Mouse (Mus musculus) forebrain, embryonic 11.5 days (tissue): ENCODE data around the gene Scyl1. TPM values are rescaled to one million over a fixed set of nuclear protein-coding genes. Genes with fewer than 3 reads are reported as not detected.
"Not testable (repeated sequence)": the region's sequence is repeated elsewhere in the genome, so short reads cannot be mapped to it uniquely, and the experiment has no call there.

Experiments used
- ATAC-seq: fragments of 200-750 bp; cut with Nextera tagmentation; replicated peaks from 2 replicates; pipeline ENCODE4 v1.8.0; 2017; ENCODE audit warnings: moderate TSS enrichment; ENCODE audit not compliant: low FRiP score
- DNase-seq: peaks from one replicate; pipeline ENCODE4 v3.0.0-alpha.2; 2017; ENCODE audit warnings: low spot score
- H3K27ac ChIP-seq: fragments of 300-500 bp; sonication (generic); 2 replicates; pipeline ENCODE4 v1.5.1; 2014; ENCODE audit warnings: low read depth, low read length
- H3K27me3 ChIP-seq: fragments of 300-500 bp; sonication (generic); 2 replicates; pipeline ENCODE4 v1.6.1; 2014; ENCODE audit warnings: mild to moderate bottlenecking, low read length, mixed read lengths; ENCODE audit not compliant: control insufficient read depth, insufficient read depth
- H3K36me3 ChIP-seq: fragments of 300-500 bp; sonication (generic); 2 replicates; pipeline ENCODE4 v1.6.1; 2014; ENCODE audit warnings: mild to moderate bottlenecking, low read length, moderate library complexity, mixed read lengths; ENCODE audit not compliant: control insufficient read depth, insufficient read depth
- H3K4me1 ChIP-seq: fragments of 300-500 bp; sonication (generic); replicated peaks from 2 replicates; pipeline ENCODE4 v1.6.1; 2014; ENCODE audit warnings: low read length, mixed read lengths; ENCODE audit not compliant: control insufficient read depth, insufficient read depth
- H3K4me2 ChIP-seq: fragments of 300-500 bp; sonication (generic); 2 replicates; pipeline ENCODE4 v1.6.1; 2014; ENCODE audit warnings: low read depth, mild to moderate bottlenecking, low read length, moderate library complexity, mixed read lengths; ENCODE audit not compliant: severe bottlenecking
- H3K4me3 ChIP-seq: fragments of 300-500 bp; sonication (generic); 2 replicates; pipeline ENCODE4 v1.5.1; 2014; ENCODE audit warnings: low read depth, low read length
- H3K9ac ChIP-seq: fragments of 300-500 bp; sonication (generic); 2 replicates; pipeline ENCODE4 v1.6.1; 2014; ENCODE audit warnings: low read length
- H3K9me3 ChIP-seq: fragments of 300-500 bp; sonication (generic); 2 replicates; pipeline ENCODE4 v1.6.1; 2016; ENCODE audit warnings: low read length, mixed read lengths; ENCODE audit not compliant: control insufficient read depth
- WGBS: fragments of 180-500 bp; shearing (Covaris S2); extraction: QIAGEN DNeasy Blood & Tissue Kit; methylation state at CpG from one replicate; pipeline ENCODE4 v1.1.7; 2014; 5-methylcytosine and 5-hydroxymethylcytosine counted together
- polyA plus RNA-seq: library from polyadenylated mRNA; unstranded; fragments of >200 nt; fragmentation: Nextera tagmentation; extraction: Ambion mirVana; gene quantifications from 2 replicates; pipeline ENCODE4 v1.2.1, GENCODE M21; 2014

Gene Scyl1
- polyA plus RNA-seq, 1 experiment from 2014 or later: 65.2 TPM

DNA sequence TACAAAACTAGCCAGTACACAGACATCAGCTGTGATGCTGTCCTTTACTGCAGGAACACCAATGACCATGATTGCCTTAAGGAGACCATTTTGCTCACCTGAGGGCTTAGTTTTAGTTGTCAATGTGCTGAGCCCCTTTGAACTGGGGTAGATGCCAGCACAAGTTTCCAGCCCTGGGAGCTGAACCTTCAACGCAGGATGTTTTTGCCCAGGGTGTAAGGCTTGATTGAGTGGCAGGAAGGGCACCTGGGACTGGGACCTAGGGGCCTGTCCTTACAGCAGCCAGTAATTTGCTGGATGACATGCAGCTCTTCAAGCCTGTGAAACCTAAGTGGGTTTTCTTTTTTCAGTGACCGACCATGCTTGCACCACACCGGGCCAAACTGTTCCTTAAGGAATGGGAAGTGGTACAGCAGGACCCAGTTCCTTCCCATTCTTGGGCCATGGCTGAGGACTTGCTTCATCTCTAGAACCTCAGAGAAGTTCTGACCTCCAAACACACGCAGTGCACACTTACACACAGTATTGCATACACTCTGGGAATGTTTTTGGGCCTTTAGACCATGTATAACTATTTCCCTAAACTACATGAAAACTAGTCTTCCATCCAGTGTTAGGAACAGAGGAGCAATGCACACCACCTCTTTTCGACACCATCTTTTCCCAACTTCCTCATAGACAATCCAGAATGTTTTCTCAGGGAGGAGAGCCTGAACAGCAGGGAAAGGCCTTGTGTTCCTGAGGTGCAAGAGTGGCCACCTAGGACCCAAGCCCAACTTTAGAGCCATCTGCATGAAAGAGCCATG lies 23.8 kb upstream of the Scyl1 start:
- DNase-seq (peak; percentile 70), ATAC-seq (peak; percentile 29)
- peaks cover 17% of the 10 kb centered on the region; the same call in 1 of the 2 replicates for H3K4me1 ChIP-seq
- 44% methylated on average over 5 of the region's 5 CpGs for WGBS
- H3K9me3 ChIP-seq: no peaks in the 10 kb centered on the region
- no peak overlapping the region for H3K4me3 ChIP-seq
- no peak overlapping the region for H3K27ac ChIP-seq
- no peak overlapping the region for H3K4me2 ChIP-seq
- H3K27me3 ChIP-seq: no peaks in the 10 kb centered on the region
- H3K9ac ChIP-seq: no peak overlapping the region
- H3K36me3 ChIP-seq: peaks cover 23% of the 10 kb centered on the region

- H3K27ac ChIP-seq: peak overlapping the region; percentile 18; the same call in 1 of the 2 replicates
- WGBS: 46% methylated on average over 7 of the region's 7 CpGs
- H3K27me3 ChIP-seq, H3K4me2 ChIP-seq, H3K4me3 ChIP-seq, H3K9me3 ChIP-seq, H3K9ac ChIP-seq: not testable (repeated sequence)
- peak; percentile 62 for DNase-seq
- peaks cover 17% of the 10 kb centered on the region; the same call in 1 of the 2 replicates for H3K4me1 ChIP-seq
- ATAC-seq: peak; percentile 66
- peaks cover 23% of the 10 kb centered on the region for H3K36me3 ChIP-seq
Observed at GRCm38 (mm10) chr19:5793917-5794770, 22.9 kb upstream of the Scyl1 start.

GRCm38 (mm10) chr19:5793116-5793515 lies 21.9 kb upstream of the Scyl1 start:
- peak; percentile 65 for DNase-seq
- H3K27me3 ChIP-seq: no peaks in the 10 kb centered on the region
- peaks cover 17% of the 10 kb centered on the region; the same call in 1 of the 2 replicates for H3K4me1 ChIP-seq
- no peak overlapping the region for H3K9ac ChIP-seq
- H3K27ac ChIP-seq: no peak overlapping the region
- H3K4me3 ChIP-seq: no peak overlapping the region
- H3K4me2 ChIP-seq: no peak overlapping the region
- ATAC-seq: peak; percentile 64
- H3K36me3 ChIP-seq: peaks cover 15% of the 10 kb centered on the region
- no peaks in the 10 kb centered on the region for H3K9me3 ChIP-seq
- WGBS: 4% methylated on average over 2 of the region's 2 CpGs

DNA sequence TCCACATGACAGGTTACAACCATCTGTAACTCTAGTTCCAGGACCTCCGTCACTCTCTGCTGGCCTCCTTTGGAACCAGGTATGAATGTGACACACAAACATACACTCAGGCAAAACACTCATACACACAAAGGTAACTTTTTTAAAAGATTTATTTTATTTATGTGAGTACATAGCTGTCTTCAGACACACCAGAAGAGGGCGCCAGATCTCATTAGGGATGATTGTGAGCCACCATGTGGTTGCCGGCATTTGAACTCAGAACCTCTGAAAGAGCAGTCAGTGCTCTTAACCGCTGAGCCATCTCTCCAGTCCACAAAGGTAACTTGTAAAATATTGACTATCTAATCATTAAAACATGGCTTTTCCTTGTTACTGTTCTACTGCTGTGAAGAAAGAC lies 20.1 kb upstream of the Scyl1 start:
- H3K4me3 ChIP-seq: no peak overlapping the region
- H3K27ac ChIP-seq: no peak overlapping the region
- ATAC-seq: no peak
- no peaks in the 10 kb centered on the region for H3K27me3 ChIP-seq
- no peaks in the 10 kb centered on the region for H3K9me3 ChIP-seq
- H3K4me1 ChIP-seq: peaks cover 7% of the 10 kb centered on the region; the same call in 1 of the 2 replicates
- H3K9ac ChIP-seq: no peak overlapping the region
- no peak overlapping the region for H3K4me2 ChIP-seq
- peaks cover 5% of the 10 kb centered on the region; the same call in 1 of the 2 replicates for H3K36me3 ChIP-seq
- WGBS: 82% methylated on average over 4 of the region's 4 CpGs
- DNase-seq: peak; percentile 43

DNA sequence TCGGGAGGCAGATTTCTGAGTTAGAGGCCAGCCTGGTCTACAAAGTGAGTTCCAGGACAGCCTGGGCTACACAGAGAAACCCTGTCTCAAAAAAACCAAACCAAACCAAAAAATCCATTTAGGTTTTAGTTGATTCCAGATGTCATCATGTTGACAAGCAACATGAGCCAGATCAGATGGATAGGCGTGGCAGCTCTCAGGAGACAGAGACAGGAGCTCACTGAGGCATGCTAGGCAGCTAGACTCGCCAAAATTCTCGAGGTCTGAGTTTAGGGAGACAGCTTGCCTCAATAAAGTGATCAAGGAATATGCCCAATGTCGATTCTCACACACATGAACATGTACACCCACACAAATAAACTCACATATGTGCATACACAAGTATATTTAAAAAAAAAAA lies 17.8 kb upstream of the Scyl1 start:
- Histone ChIP-seq H3K4me3 (no peak overlapping the region), H3K4me1 (no peaks in the 10 kb centered on the region), H3K27ac (no peak overlapping the region), H3K27me3 (no peaks in the 10 kb centered on the region), H3K36me3 (no peaks in the 10 kb centered on the region), H3K4me2 (no peak overlapping the region), H3K9ac (no peak overlapping the region), H3K9me3 (no peaks in the 10 kb centered on the region)
- no peak for ATAC-seq
- no peak for DNase-seq
- 70% methylated on average over 5 of the region's 5 CpGs for WGBS

- H3K4me3 ChIP-seq: no peak overlapping the region
- no peak overlapping the region for H3K9ac ChIP-seq
- WGBS: 88% methylated on average over 7 of the region's 7 CpGs
- no peaks in the 10 kb centered on the region for H3K9me3 ChIP-seq
- H3K27me3 ChIP-seq: no peaks in the 10 kb centered on the region
- ATAC-seq: no peak
- H3K27ac ChIP-seq: no peak overlapping the region
- no peaks in the 10 kb centered on the region for H3K36me3 ChIP-seq
- no peaks in the 10 kb centered on the region for H3K4me1 ChIP-seq
- no peak overlapping the region for H3K4me2 ChIP-seq
- peak; percentile 35 for DNase-seq
Observed at GRCm38 (mm10) chr19:5788620-5789019, 17.4 kb upstream of the Scyl1 start.

DNA sequence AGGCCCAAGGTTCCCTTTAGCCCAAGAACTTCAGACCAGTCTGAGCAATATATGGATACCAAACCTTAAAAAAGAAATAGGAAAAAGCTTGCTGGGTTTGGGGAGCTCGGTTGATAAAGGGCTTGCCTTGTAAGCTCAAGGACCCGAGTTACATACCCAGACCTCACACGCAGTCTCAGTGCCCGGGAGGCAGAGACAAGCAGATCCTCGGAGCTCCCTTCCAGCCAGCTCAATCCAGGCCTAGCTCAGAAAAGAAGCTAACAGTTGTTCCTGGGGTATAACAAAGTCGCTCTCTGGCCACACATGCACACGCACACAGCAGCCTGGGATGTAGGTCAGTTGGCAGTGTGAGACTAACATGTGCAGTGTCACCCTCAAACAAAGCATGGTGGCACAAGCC lies 16.7 kb upstream of the Scyl1 start:
- H3K9ac ChIP-seq: no peak overlapping the region
- no peaks in the 10 kb centered on the region for H3K27me3 ChIP-seq
- H3K36me3 ChIP-seq: no peaks in the 10 kb centered on the region
- no peak for ATAC-seq
- H3K9me3 ChIP-seq: no peaks in the 10 kb centered on the region
- no peak for DNase-seq
- no peaks in the 10 kb centered on the region for H3K4me1 ChIP-seq
- no peak overlapping the region for H3K4me2 ChIP-seq
- no peak overlapping the region for H3K27ac ChIP-seq
- H3K4me3 ChIP-seq: no peak overlapping the region
- WGBS: 86% methylated on average over 7 of the region's 7 CpGs

DNA sequence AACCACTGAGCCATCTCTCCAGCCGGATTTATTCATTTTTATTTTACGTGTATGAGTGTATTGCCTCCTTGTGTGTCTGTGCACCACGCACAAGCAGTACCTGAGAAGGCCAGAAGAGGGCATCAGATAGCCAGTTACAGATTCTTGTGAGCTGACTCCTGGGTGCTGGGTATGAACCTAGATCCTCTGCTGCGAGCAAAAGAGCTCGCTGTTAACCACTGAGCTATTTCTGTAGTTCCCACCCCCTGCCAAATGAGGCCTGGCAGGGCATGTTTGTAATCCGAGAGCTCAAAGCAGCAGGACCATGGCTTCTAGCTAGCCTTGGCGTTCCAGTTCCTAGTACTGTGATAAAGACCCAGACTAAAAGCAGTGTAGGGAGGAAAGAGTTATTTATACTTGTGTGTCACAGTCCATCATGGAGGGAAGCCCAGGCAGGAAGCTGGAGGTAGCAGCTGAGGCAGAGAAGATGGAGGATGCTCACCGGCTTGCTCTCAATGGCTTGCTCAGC lies 16.0 kb upstream of the Scyl1 start:
- DNase-seq (peak; percentile 91), ATAC-seq (no peak; the same call in 1 of the 2 replicates)
- no peak overlapping the region for H3K9ac ChIP-seq
- H3K27me3 ChIP-seq: no peaks in the 10 kb centered on the region
- no peak overlapping the region for H3K4me2 ChIP-seq
- H3K27ac ChIP-seq: no peak overlapping the region
- H3K36me3 ChIP-seq: no peaks in the 10 kb centered on the region
- no peaks in the 10 kb centered on the region for H3K9me3 ChIP-seq
- no peak overlapping the region for H3K4me3 ChIP-seq
- WGBS: 16% methylated on average over 8 of the region's 8 CpGs
- H3K4me1 ChIP-seq: no peaks in the 10 kb centered on the region
